Comparison of ENCODE assay signal across 10 mouse cellular contexts in the genomic region with DNA sequence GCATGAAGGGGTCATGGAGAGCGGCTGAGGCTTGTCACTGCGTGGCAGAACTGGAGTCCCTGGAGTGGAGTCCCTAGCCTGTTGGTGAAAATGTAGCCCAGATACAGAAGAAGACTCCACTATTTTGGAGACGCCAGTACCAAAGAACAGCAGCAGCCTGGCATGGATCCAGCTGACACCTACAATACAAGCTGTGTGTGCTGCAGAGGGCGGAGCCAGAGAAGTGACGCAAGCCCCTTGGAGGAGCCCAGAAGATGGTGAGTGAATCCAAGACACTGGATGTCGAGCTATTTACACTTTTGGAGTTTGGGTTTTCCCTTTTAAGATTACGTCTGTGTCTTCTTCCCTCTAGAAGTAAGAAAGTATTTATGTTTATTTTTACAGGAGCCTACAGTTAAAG. TPM values are rescaled to one million over a fixed set of nuclear protein-coding genes. Genes with fewer than 3 reads are reported as not detected.
DNase-seq lines count a peak whose midpoint lies in the region; ATAC-seq lines count a peak whose summit lies in the region.
"Had no signal": no experiment of that assay in that cellular context is flagged by ENCODE, and none has a peak within 500 bp of the region (broad histone marks: within the 10 kb centered on the region; RNA-seq: fewer than 3 reads in every experiment).

No protein-coding gene starts in this region.

- H3K27me3 ChIP-seq in heart, embryonic 11.5 days (ENCODE audit: control insufficient read depth, insufficient read depth, low read length): no peaks in the 10 kb centered on the region
- H3K27me3 ChIP-seq: heart, embryonic 15.5 days had no signal

- 48% methylated on average over 7 of the region's 7 CpGs for WGBS in heart, embryonic 11.5 days (ENCODE audit: insufficient replicate concordance)

- peak; percentile 55 to 59 for DNase-seq in heart, adult 18-20 months
- peak; percentile 71 for DNase-seq in NIH3T3 (ENCODE audit: low read depth)
- DNase-seq in layer of hippocampus, adult 9-11 months: peak; percentile 58
- peak; percentile 60 to 63 for DNase-seq in right cerebral cortex, postnatal 10 days (ENCODE audit: low spot score in 2 of 2)
- no peak for DNase-seq in cerebellum, adult 8-10 months
- no peak for DNase-seq in spleen, adult 12 weeks (ENCODE audit: low spot score)

- H3K27ac ChIP-seq in heart, embryonic 11.5 days (ENCODE audit: low read depth, low read length): no peak overlapping the region
- H3K27ac ChIP-seq: heart, embryonic 15.5 days had no signal

- H3K9me3 ChIP-seq in heart, embryonic 11.5 days (replicated peaks; ENCODE audit: control insufficient read depth, low read length): no peaks in the 10 kb centered on the region
- H3K9me3 ChIP-seq: heart, embryonic 15.5 days had no signal

- H3K36me3 ChIP-seq in heart, embryonic 11.5 days (ENCODE audit: control insufficient read depth, insufficient read depth, low read length): no peaks in the 10 kb centered on the region
- H3K36me3 ChIP-seq: heart, embryonic 15.5 days had no signal

- no peak overlapping the region for H3K9ac ChIP-seq in heart, embryonic 11.5 days (ENCODE audit: low read depth, low read length)
- H3K9ac ChIP-seq: heart, embryonic 15.5 days had no signal

- peaks cover 2% of the 10 kb centered on the region for H3K4me1 ChIP-seq in heart, embryonic 11.5 days (ENCODE audit: control insufficient read depth, insufficient read depth, low read length)

- ATAC-seq in heart, embryonic 11.5 days (replicated peaks; ENCODE audit: insufficient number of reproducible peaks, low FRiP score, low TSS enrichment): no peak
- ATAC-seq in megakaryocyte progenitor cell, adult 5-6 weeks (replicated peaks; ENCODE audit: poor library complexity): no peak

- H3K4me3 ChIP-seq in heart, embryonic 11.5 days (ENCODE audit: low read depth, low read length): no peak overlapping the region
- H3K4me3 ChIP-seq: heart, embryonic 15.5 days had no signal

- H3K4me2 ChIP-seq in heart, embryonic 11.5 days: no peak overlapping the region
- H3K4me2 ChIP-seq: heart, embryonic 15.5 days had no signal

RNA-seq across cellular contexts. Expression of a gene that starts 47.8 kb away (rescaled TPM):
- total RNA-seq in heart, adult 18-20 months (2021): 10 to 100 TPM; 35.5 to 35.8 TPM
- 16.3 and 22.1 TPM in 2 replicates for polyA plus RNA-seq in heart, embryonic 11.5 days (2014; fragmentation: Nextera tagmentation; extraction: Ambion mirVana)
- not detected in 2 replicates for total RNA-seq in megakaryocyte progenitor cell, adult 5-6 weeks (2015)
- 0.27 TPM in 1 of 2 replicates, not detected in the other for total RNA-seq in megakaryocyte progenitor cell, adult 5-6 weeks (2017)
- total RNA-seq: common myeloid progenitor, adult 5-6 weeks had no signal

RNA-seq across cellular contexts. Expression of a gene that starts 54.7 kb away (rescaled TPM):
- total RNA-seq in heart, adult 18-20 months (2021): 10 to 100 TPM; 45.4 to 46.4 TPM
- 11.6 and 16.3 TPM in 2 replicates for polyA plus RNA-seq in heart, embryonic 11.5 days (2014; fragmentation: Nextera tagmentation; extraction: Ambion mirVana)
- total RNA-seq in megakaryocyte progenitor cell, adult 5-6 weeks (2015): not detected in 2 replicates
- not detected in 2 replicates for total RNA-seq in megakaryocyte progenitor cell, adult 5-6 weeks (2017)

Comparison
In these comparisons a context has a peak if more than half of its experiments do, and no peak if none do; other contexts are left out.
1. DNase-seq: peak in heart, adult 18-20 months (2 of 2), NIH3T3 (single experiment), layer of hippocampus, adult 9-11 months (single experiment) and right cerebral cortex, postnatal 10 days (2 of 2); none in cerebellum, adult 8-10 months (single experiment) and spleen, adult 12 weeks (single experiment).
2. RNA of a gene that starts 47.8 kb away (total RNA-seq): 35.5 to 35.8 TPM in heart, adult 18-20 months; 0.27 TPM in megakaryocyte progenitor cell, adult 5-6 weeks; every median in the first group is over 10 times any median in the second.
3. RNA of a gene that starts 54.7 kb away (total RNA-seq): 45.4 to 46.4 TPM in heart, adult 18-20 months; not detected in megakaryocyte progenitor cell, adult 5-6 weeks; every median in the first group is over 10 times any median in the second.